Mouse (Mus musculus): ENCODE results near the gene Asic2.

GRCm38 (mm10) chr11:80886365-80886764, 1081.9 kb downstream of the Asic2 start:
- no peak for TF ChIP-seq HCFC1 (IDR thresholded peaks at IDR 0.05; ENCODE audit: low read depth, low read length)
- no peak for TF ChIP-seq RAD21 (IDR thresholded peaks at IDR 0.05; ENCODE audit: low read depth, low read length)
- TF ChIP-seq E2F4 (IDR thresholded peaks at IDR 0.05; ENCODE audit: borderline replicate concordance, low read depth, low read length) = no peak
- no peak for TF ChIP-seq POLR2A (IDR thresholded peaks at IDR 0.05; ENCODE audit: control insufficient read depth in 1 of 2, insufficient read depth in 1 of 2, low read depth in 1 of 2, low read length in 2 of 2, poor library complexity in 1 of 2)
- TF ChIP-seq EP300 (IDR thresholded peaks at IDR 0.05; ENCODE audit: low read depth in 1 of 2, low read length in 2 of 2) = no peak
- no peak for TF ChIP-seq ELF1 (IDR thresholded peaks at IDR 0.05; ENCODE audit: low read depth, low read length)
- TF ChIP-seq TAL1 (IDR thresholded peaks at IDR 0.05; ENCODE audit: low read length) = no peak
- no peak for TF ChIP-seq ETS1 (IDR thresholded peaks at IDR 0.05; ENCODE audit: low read depth, low read length)
- no peak for TF ChIP-seq ZNF384 (IDR thresholded peaks at IDR 0.05; ENCODE audit: low read depth, low read length)
- TF ChIP-seq CTCF (IDR thresholded peaks at IDR 0.05 in 2 of 3, conservative IDR thresholded peaks at IDR 0.05 in 1 of 3; ENCODE audit: control insufficient read depth in 1 of 3, insufficient read depth in 1 of 3, low read depth in 2 of 3, low read length in 3 of 3, poor library complexity in 1 of 3, severe bottlenecking in 1 of 3) = no peak
- no peak for TF ChIP-seq CHD1 (IDR thresholded peaks at IDR 0.05; ENCODE audit: low read depth, low read length)
